Mouse (Mus musculus) spleen, adult 2 months (tissue): ENCODE measurements around the gene Ptprcap. TPM values are rescaled to one million over a fixed set of nuclear protein-coding genes. Genes with fewer than 3 reads are reported as not detected.
A peak's percentile ranks its signal among the peaks of the same experiment; 100 is the strongest.

Experiments used
- DNase-seq, 2 experiments: peaks; one replicate each; pipeline versions ENCODE4 v3.0.0 to v3.0.0-alpha.2; 2012 to 2021; ENCODE audit warnings: low spot score in 2 of 2, low read depth in 1 of 2
- H3K27ac ChIP-seq: fragments of 200-500 bp; 2 replicates; pipeline ENCODE4 v1.5.1; 2012; ENCODE audit warnings: low read length, inconsistent platforms; ENCODE audit not compliant: insufficient read depth
- H3K27me3 ChIP-seq: fragments of 200-500 bp; 2 replicates; pipeline ENCODE4 v1.6.1; 2012; ENCODE audit warnings: mild to moderate bottlenecking, moderate library complexity, low read length, inconsistent platforms; ENCODE audit not compliant: control insufficient read depth, insufficient read depth
- H3K36me3 ChIP-seq: fragments of 200-500 bp; 2 replicates; pipeline ENCODE4 v1.6.1; 2012; ENCODE audit warnings: mild to moderate bottlenecking, low read length, inconsistent platforms; ENCODE audit not compliant: control insufficient read depth, insufficient read depth
- H3K4me1 ChIP-seq: fragments of 200-500 bp; 2 replicates; pipeline ENCODE4 v1.6.1; 2011; ENCODE audit warnings: inconsistent platforms; ENCODE audit not compliant: control insufficient read depth, insufficient read depth, insufficient read length
- H3K4me3 ChIP-seq: fragments of 200-500 bp; 2 replicates; pipeline ENCODE4 v1.5.1; 2011; ENCODE audit warnings: mild to moderate bottlenecking, inconsistent platforms; ENCODE audit not compliant: insufficient read depth, insufficient read length; ENCODE audit errors: extremely low read depth
- CTCF ChIP-seq: fragments of 200-500 bp; IDR thresholded peaks from 2 replicates; pipeline ENCODE4 v1.5.1; 2011; ENCODE audit warnings: mild to moderate bottlenecking, inconsistent platforms; ENCODE audit not compliant: insufficient read depth, insufficient read length, insufficient replicate concordance; ENCODE audit errors: extremely low read depth
- POLR2A ChIP-seq: fragments of 200-500 bp; IDR thresholded peaks from 2 replicates; pipeline ENCODE4 v1.6.1; 2011; ENCODE audit warnings: low read depth, low read length, inconsistent platforms
- WGBS: fragments of 180-500 bp; shearing (Covaris S2); methylation state at CpG from one replicate; pipeline ENCODE4 v1.1.7; 2018; 5-methylcytosine and 5-hydroxymethylcytosine counted together
- polyA plus RNA-seq: library from polyadenylated mRNA; depleted of rRNA; stranded (reverse); fragments of >200 nt; gene quantifications from 2 replicates; pipeline ENCODE4 v1.2.3, GENCODE M21; 2012

Ptprcap gene
- polyA plus RNA-seq, 1 experiment, result 631 TPM

GRCm38 (mm10) chr19:4162646-4163542, 9.5 kb downstream of the Ptprcap start, which contains the start of gene Rps6kb2:
Gene Rps6kb2 (minus strand): TSS chr19:4163354.
- WGBS, result 8% methylated on average over 42 of the region's 42 CpGs
- H3K4me1 ChIP-seq, result peaks cover 4% of the 10 kb centered on the region; the same call in 1 of the 2 replicates
- H3K4me3 ChIP-seq, result peak within 1 kb of the TSS; percentile 74
- peak; percentile 13; the same call in 1 of the 2 replicates for TF ChIP-seq POLR2A
- TF ChIP-seq CTCF, result no peak
- peak within 1 kb of the TSS; percentile 34; the same call in 1 of the 2 replicates for H3K27ac ChIP-seq
- peak; percentile 86 to 94 for DNase-seq
- H3K27me3 ChIP-seq, result no peaks in the 10 kb centered on the region
- peaks cover 7% of the 10 kb centered on the region for H3K36me3 ChIP-seq

GRCm38 (mm10) chr19:4163543-4163887, 10.1 kb downstream of the Ptprcap start:
- no peak for DNase-seq

GRCm38 (mm10) chr19:4164100-4164499, 10.7 kb downstream of the Ptprcap start:
- Histone ChIP-seq H3K4me1 (peaks cover 4% of the 10 kb centered on the region; the same call in 1 of the 2 replicates), H3K27me3 (no peaks in the 10 kb centered on the region), H3K27ac (no peak overlapping the region), H3K4me3 (no peak overlapping the region), H3K36me3 (peaks cover 4% of the 10 kb centered on the region)
- no peak for TF ChIP-seq POLR2A
- DNase-seq, result no peak
- WGBS, result 90% methylated on average over 3 of the region's 3 CpGs

More at GRCm38 (mm10) chr19:4163543-4163887, 10.1 kb downstream of the Ptprcap start:
- H3K27me3 ChIP-seq, result no peaks in the 10 kb centered on the region
- peaks cover 4% of the 10 kb centered on the region; the same call in 1 of the 2 replicates for H3K4me1 ChIP-seq
- H3K4me3 ChIP-seq, result peak overlapping the region; percentile 74
- 29% methylated on average over 4 of the region's 4 CpGs for WGBS
- peak overlapping the region; percentile 34; the same call in 1 of the 2 replicates for H3K27ac ChIP-seq
- TF ChIP-seq POLR2A, result no peak
- no peak for TF ChIP-seq CTCF
- H3K36me3 ChIP-seq, result peaks cover 7% of the 10 kb centered on the region

- no peak for DNase-seq
- Histone ChIP-seq H3K4me3 (no peak overlapping the region), H3K27ac (0 out of 2 replicates have a peak overlapping the region, but pooled peaks have one; percentile 8), H3K4me1 (peaks cover 5% of the 10 kb centered on the region), H3K27me3 (no peaks in the 10 kb centered on the region), H3K36me3 (peaks cover 4% of the 10 kb centered on the region)
- WGBS, result 67% methylated on average over 2 of the region's 2 CpGs
- TF ChIP-seq CTCF (no peak), POLR2A (no peak)
Measured at GRCm38 (mm10) chr19:4164721-4165120, 11.3 kb downstream of the Ptprcap start.

DNA sequence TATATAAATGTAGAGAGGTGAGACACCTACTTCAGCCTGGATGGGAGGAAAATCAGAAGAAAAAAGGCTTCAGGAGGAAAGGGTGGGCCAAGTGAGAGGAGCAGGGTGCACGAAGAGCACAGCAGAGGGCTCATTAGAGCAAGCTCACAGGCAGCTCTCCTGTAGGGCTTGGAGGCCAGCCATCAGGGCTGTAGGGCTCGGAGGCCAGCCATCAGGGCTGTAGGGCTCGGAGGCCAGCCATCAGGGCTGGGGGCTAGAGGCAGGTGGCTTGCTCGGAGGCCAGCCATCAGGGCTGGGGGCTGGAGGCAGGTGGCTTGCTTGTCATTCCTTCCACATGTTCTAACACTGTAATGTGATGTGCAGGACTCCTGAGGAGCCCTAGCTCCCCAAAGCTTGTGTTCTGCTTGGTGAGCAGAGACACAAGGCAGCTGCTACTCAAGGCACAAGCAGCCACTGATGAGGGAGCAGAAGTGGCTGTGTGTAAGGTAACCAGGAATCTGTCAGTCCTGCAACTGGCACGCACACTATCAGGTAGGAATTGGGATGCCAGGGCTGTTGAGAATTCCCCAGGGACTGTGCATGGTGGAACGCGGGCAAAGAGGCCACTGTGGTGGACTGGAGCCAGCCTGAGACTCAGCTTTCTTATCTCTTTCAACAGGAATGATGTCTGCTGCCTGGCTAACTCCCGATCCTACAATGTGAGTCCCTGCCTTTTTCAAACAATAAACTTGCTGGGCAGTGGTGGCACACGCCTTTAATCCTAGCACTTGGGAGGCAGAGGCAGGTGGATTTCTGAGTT, 13.5 kb downstream of the Ptprcap start:
- H3K4me3 ChIP-seq, result no peak overlapping the region

GRCm38 (mm10) chr19:4169378-4169784, 16.0 kb downstream of the Ptprcap start:
- peaks cover 27% of the 10 kb centered on the region for H3K4me1 ChIP-seq
- peak overlapping the region; percentile 57 for H3K4me3 ChIP-seq
- 1% methylated on average over 43 of the region's 43 CpGs for WGBS
- TF ChIP-seq CTCF (peak; percentile 81), POLR2A (peak; percentile 93)
- peak; percentile 95 to 99 for DNase-seq
- peak overlapping the region; percentile 91 for H3K27ac ChIP-seq
- no peaks in the 10 kb centered on the region for H3K36me3 ChIP-seq
- no peaks in the 10 kb centered on the region for H3K27me3 ChIP-seq

More for the DNA sequence above, 13.5 kb downstream of the Ptprcap start:
- WGBS, result 87% methylated on average over 9 of the region's 9 CpGs
- TF ChIP-seq CTCF (no peak), POLR2A (no peak)
- peaks cover 27% of the 10 kb centered on the region for H3K4me1 ChIP-seq
- H3K27me3 ChIP-seq, result no peaks in the 10 kb centered on the region
- no peaks in the 10 kb centered on the region for H3K36me3 ChIP-seq
- no peak overlapping the region for H3K27ac ChIP-seq
- no peak for DNase-seq
